Mouse (Mus musculus): ENCODE measurements at regions not wholly inside any gene's neighbourhood (a gene's known extent, or its start where the extent isn't known, plus 50 kb on each side); places are given as distances from the start of the nearest gene placed in this dataset.

GRCm38 (mm10) chr1:47051109-47051508 is 158.5 kb upstream of the Slc39a10 start:
- H3K4me3 ChIP-seq (ENCODE audit: insufficient read depth in 1 of 2, low read depth in 1 of 2, low read length in 2 of 2, poor library complexity in 1 of 2, severe bottlenecking in 1 of 2), result no peak overlapping the region
- H3K9me3 ChIP-seq (ENCODE audit: control insufficient read depth, insufficient read depth, low read depth, low read length), result no peaks in the 10 kb centered on the region
- no peaks in the 10 kb centered on the region for H3K4me1 ChIP-seq (ENCODE audit: control insufficient read depth in 2 of 2, insufficient read depth in 2 of 2, low read length in 2 of 2, poor library complexity in 1 of 2)
- H3K36me3 ChIP-seq (ENCODE audit: control insufficient read depth, insufficient read depth, low read length, poor library complexity, severe bottlenecking), result no peaks in the 10 kb centered on the region
- TF ChIP-seq ZC3H11A (IDR thresholded peaks at IDR 0.05; ENCODE audit: borderline replicate concordance, low read depth, low read length) (no peak), HCFC1 (IDR thresholded peaks at IDR 0.05; ENCODE audit: borderline replicate concordance, insufficient read depth, low read length) (no peak), CHD2 (IDR thresholded peaks at IDR 0.05; ENCODE audit: low read depth, low read length) (no peak), ZNF384 (IDR thresholded peaks at IDR 0.05; ENCODE audit: low read depth, low read length) (no peak), MAFK (IDR thresholded peaks at IDR 0.05; ENCODE audit: insufficient read depth, low read depth, low read length) (no peak)
- in situ Hi-C loops (cut with MboI; ENCODE audit: low sequenced_read_pairs in 2 of 2, unreplicated experiment in 2 of 2), result no loop called here
- H3K9ac ChIP-seq (ENCODE audit: insufficient read depth, low read depth, low read length, poor library complexity, severe bottlenecking), result no peak overlapping the region
- DNase-seq (ENCODE audit: low read depth, low spot score), result no peak
- no peak overlapping the region for H3K27ac ChIP-seq (ENCODE audit: insufficient read depth, low read depth, low read length, poor library complexity, severe bottlenecking)

GRCm38 (mm10) chr1:47050492-47050891 is 157.8 kb upstream of the Slc39a10 start:
- H3K4me1 ChIP-seq (ENCODE audit: control insufficient read depth in 2 of 2, insufficient read depth in 2 of 2, low read length in 2 of 2, poor library complexity in 1 of 2), result no peaks in the 10 kb centered on the region
- in situ Hi-C loops (cut with MboI; ENCODE audit: low sequenced_read_pairs in 2 of 2, unreplicated experiment in 2 of 2), result no loop called here
- H3K9me3 ChIP-seq (ENCODE audit: control insufficient read depth, insufficient read depth, low read depth, low read length), result no peaks in the 10 kb centered on the region
- H3K4me3 ChIP-seq (ENCODE audit: insufficient read depth in 1 of 2, low read depth in 1 of 2, low read length in 2 of 2, poor library complexity in 1 of 2, severe bottlenecking in 1 of 2), result no peak overlapping the region
- DNase-seq (ENCODE audit: low read depth, low spot score), result no peak
- no peaks in the 10 kb centered on the region for H3K36me3 ChIP-seq (ENCODE audit: control insufficient read depth, insufficient read depth, low read length, poor library complexity, severe bottlenecking)
- no peak overlapping the region for H3K27ac ChIP-seq (ENCODE audit: insufficient read depth, low read depth, low read length, poor library complexity, severe bottlenecking)
- no peak overlapping the region for H3K9ac ChIP-seq (ENCODE audit: insufficient read depth, low read depth, low read length, poor library complexity, severe bottlenecking)
- TF ChIP-seq ZNF384 (IDR thresholded peaks at IDR 0.05; ENCODE audit: low read depth, low read length) (no peak), ZC3H11A (IDR thresholded peaks at IDR 0.05; ENCODE audit: borderline replicate concordance, low read depth, low read length) (no peak), MAFK (IDR thresholded peaks at IDR 0.05; ENCODE audit: insufficient read depth, low read depth, low read length) (no peak), CHD2 (IDR thresholded peaks at IDR 0.05; ENCODE audit: low read depth, low read length) (no peak), HCFC1 (IDR thresholded peaks at IDR 0.05; ENCODE audit: borderline replicate concordance, insufficient read depth, low read length) (no peak)

DNA sequence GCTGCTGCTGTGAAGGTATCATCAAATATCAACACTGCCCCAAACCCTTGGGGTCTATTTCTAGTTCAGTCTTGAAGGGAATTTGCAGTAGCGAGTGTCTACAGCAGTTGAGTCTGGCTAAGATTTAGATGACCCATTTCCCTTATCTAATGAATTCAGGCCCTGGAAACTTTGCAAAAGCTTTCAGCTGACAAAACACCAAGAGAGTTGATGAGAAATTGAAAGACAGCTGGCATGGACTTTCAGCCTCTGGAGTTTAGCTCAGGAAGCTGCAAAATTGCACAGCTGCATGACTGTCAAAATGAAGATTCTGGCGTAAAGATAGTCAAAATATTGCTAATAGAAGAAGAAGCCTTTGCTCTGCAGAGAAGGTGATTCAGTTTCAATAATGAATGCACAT is 144.9 kb upstream of the Slc39a10 start:
- no peak for TF ChIP-seq MAFK (IDR thresholded peaks at IDR 0.05; ENCODE audit: insufficient read depth, low read depth, low read length)
- no peak for TF ChIP-seq HCFC1 (IDR thresholded peaks at IDR 0.05; ENCODE audit: borderline replicate concordance, insufficient read depth, low read length)
- TF ChIP-seq ZNF384 (IDR thresholded peaks at IDR 0.05; ENCODE audit: low read depth, low read length), result no peak
- TF ChIP-seq ZC3H11A (IDR thresholded peaks at IDR 0.05; ENCODE audit: borderline replicate concordance, low read depth, low read length), result no peak
- TF ChIP-seq CHD2 (IDR thresholded peaks at IDR 0.05; ENCODE audit: low read depth, low read length), result no peak
- Histone ChIP-seq H3K9ac (ENCODE audit: insufficient read depth, low read depth, low read length, poor library complexity, severe bottlenecking) (no peak overlapping the region), H3K4me3 (ENCODE audit: insufficient read depth in 1 of 2, low read depth in 1 of 2, low read length in 2 of 2, poor library complexity in 1 of 2, severe bottlenecking in 1 of 2) (no peak overlapping the region), H3K9me3 (ENCODE audit: control insufficient read depth, insufficient read depth, low read depth, low read length) (no peaks in the 10 kb centered on the region), H3K4me1 (ENCODE audit: control insufficient read depth in 2 of 2, insufficient read depth in 2 of 2, low read length in 2 of 2, poor library complexity in 1 of 2) (no peaks in the 10 kb centered on the region), H3K27ac (ENCODE audit: insufficient read depth, low read depth, low read length, poor library complexity, severe bottlenecking) (no peak overlapping the region), H3K36me3 (ENCODE audit: control insufficient read depth, insufficient read depth, low read length, poor library complexity, severe bottlenecking) (no peaks in the 10 kb centered on the region)
- in situ Hi-C loops (cut with MboI; ENCODE audit: low sequenced_read_pairs in 2 of 2, unreplicated experiment in 2 of 2), result no loop called here
- DNase-seq (ENCODE audit: low read depth, low spot score), result no peak

- Histone ChIP-seq H3K36me3 (ENCODE audit: control insufficient read depth, insufficient read depth, low read length, poor library complexity, severe bottlenecking) (no peaks in the 10 kb centered on the region), H3K9ac (ENCODE audit: insufficient read depth, low read depth, low read length, poor library complexity, severe bottlenecking) (no peak overlapping the region), H3K4me1 (ENCODE audit: control insufficient read depth in 2 of 2, insufficient read depth in 2 of 2, low read length in 2 of 2, poor library complexity in 1 of 2) (no peaks in the 10 kb centered on the region), H3K27ac (ENCODE audit: insufficient read depth, low read depth, low read length, poor library complexity, severe bottlenecking) (no peak overlapping the region), H3K4me3 (ENCODE audit: insufficient read depth in 1 of 2, low read depth in 1 of 2, low read length in 2 of 2, poor library complexity in 1 of 2, severe bottlenecking in 1 of 2) (no peak overlapping the region), H3K9me3 (ENCODE audit: control insufficient read depth, insufficient read depth, low read depth, low read length) (peaks cover 2% of the 10 kb centered on the region; the same call in 1 of the 2 replicates)
- no peak for DNase-seq (ENCODE audit: low read depth, low spot score)
- TF ChIP-seq CHD2 (IDR thresholded peaks at IDR 0.05; ENCODE audit: low read depth, low read length) (no peak), MAFK (IDR thresholded peaks at IDR 0.05; ENCODE audit: insufficient read depth, low read depth, low read length) (no peak), ZC3H11A (IDR thresholded peaks at IDR 0.05; ENCODE audit: borderline replicate concordance, low read depth, low read length) (no peak), HCFC1 (IDR thresholded peaks at IDR 0.05; ENCODE audit: borderline replicate concordance, insufficient read depth, low read length) (no peak), ZNF384 (IDR thresholded peaks at IDR 0.05; ENCODE audit: low read depth, low read length) (no peak)
- in situ Hi-C loops (cut with MboI; ENCODE audit: low sequenced_read_pairs in 2 of 2, unreplicated experiment in 2 of 2), result no loop called here
These were observed 126.7 kb upstream of the Slc39a10 start for GRCm38 (mm10) chr1:47019356-47019755.

DNA sequence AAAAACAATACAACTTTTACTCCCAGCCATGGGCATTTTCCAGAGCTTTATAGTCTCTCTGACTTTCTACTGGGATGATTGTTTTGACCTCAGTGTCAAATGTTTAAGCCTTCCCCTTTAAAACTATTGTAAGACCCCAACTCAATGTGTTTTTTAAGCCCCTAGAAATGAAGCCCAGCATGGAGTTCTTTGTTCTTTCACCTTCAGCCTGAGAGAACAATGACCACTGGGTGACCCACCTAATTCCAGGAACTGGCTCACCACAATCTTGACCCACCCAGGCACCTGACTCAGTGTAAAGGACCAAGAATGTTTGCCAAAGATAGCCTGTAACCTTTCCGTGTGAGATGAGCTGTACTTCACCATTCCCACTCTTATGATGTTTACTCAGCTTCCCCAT is 121.9 kb upstream of the Slc39a10 start:
- Histone ChIP-seq H3K27ac (ENCODE audit: insufficient read depth, low read depth, low read length, poor library complexity, severe bottlenecking) (no peak overlapping the region), H3K4me3 (ENCODE audit: insufficient read depth in 1 of 2, low read depth in 1 of 2, low read length in 2 of 2, poor library complexity in 1 of 2, severe bottlenecking in 1 of 2) (no peak overlapping the region), H3K4me1 (ENCODE audit: control insufficient read depth in 2 of 2, insufficient read depth in 2 of 2, low read length in 2 of 2, poor library complexity in 1 of 2) (no peaks in the 10 kb centered on the region), H3K36me3 (ENCODE audit: control insufficient read depth, insufficient read depth, low read length, poor library complexity, severe bottlenecking) (no peaks in the 10 kb centered on the region), H3K9ac (ENCODE audit: insufficient read depth, low read depth, low read length, poor library complexity, severe bottlenecking) (no peak overlapping the region), H3K9me3 (ENCODE audit: control insufficient read depth, insufficient read depth, low read depth, low read length) (peaks cover 2% of the 10 kb centered on the region; the same call in 1 of the 2 replicates)
- in situ Hi-C loops (cut with MboI; ENCODE audit: low sequenced_read_pairs in 2 of 2, unreplicated experiment in 2 of 2), result no loop called here
- TF ChIP-seq ZNF384 (IDR thresholded peaks at IDR 0.05; ENCODE audit: low read depth, low read length), result no peak
- TF ChIP-seq MAFK (IDR thresholded peaks at IDR 0.05; ENCODE audit: insufficient read depth, low read depth, low read length), result no peak
- no peak for TF ChIP-seq ZC3H11A (IDR thresholded peaks at IDR 0.05; ENCODE audit: borderline replicate concordance, low read depth, low read length)
- TF ChIP-seq CHD2 (IDR thresholded peaks at IDR 0.05; ENCODE audit: low read depth, low read length), result no peak
- DNase-seq (ENCODE audit: low read depth, low spot score), result no peak
